Mouse (Mus musculus) kidney, postnatal 25 days (tissue): ENCODE measurements around the gene Rara.

Experiments used
- DNase-seq, 2 experiments: peaks; one replicate each; pipeline ENCODE4 v3.0.0; 2021; ENCODE audit warnings: mixed read lengths in 2 of 2

Gene Rara

DNA sequence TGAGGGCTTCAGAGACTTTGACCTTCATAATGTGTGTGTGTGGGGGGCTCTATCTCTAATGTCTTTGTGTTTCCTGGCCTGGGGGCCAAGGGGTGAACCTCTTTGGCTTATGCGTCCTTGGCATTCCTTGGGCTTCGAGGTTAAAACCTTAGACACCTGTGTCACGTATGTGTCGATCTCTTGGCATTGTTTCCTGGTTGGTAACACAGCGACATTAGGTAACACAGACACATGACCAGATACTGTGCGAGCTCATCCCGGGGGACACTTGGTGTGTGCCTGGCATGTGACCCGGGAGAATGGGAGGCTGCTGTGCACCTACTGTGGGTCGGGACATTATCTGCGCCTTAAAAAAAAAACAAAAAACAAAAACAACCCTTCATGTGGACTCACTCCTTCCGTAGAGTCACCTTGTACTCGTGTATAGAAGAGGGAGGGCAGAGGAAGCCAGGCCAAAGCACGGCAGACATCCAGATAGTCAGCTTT lies 26.3 kb downstream of the Rara start:
- peak in 1 of 2 experiments; percentile 6 for DNase-seq

DNA sequence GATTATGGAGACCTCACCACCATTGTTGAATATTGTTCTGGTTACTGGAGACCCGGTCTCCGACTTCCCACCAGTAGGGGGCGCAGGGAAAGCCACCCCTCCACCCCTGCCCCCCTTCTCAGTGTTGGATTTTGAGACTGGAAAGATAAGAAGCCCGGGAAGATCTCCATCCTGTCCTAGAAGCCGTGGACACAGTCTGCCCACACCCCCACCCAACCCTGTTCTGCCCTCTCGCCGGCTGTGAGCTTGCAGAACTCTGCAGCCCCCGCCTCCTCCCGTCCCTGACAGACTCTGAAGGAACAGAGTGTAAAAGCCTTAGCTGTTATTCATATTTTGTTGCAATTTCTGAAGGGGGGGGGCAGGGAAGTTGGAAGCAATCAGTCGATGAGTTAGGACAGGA lies 26.8 kb downstream of the Rara start:
- peak; percentile 90 to 91 for DNase-seq

DNA sequence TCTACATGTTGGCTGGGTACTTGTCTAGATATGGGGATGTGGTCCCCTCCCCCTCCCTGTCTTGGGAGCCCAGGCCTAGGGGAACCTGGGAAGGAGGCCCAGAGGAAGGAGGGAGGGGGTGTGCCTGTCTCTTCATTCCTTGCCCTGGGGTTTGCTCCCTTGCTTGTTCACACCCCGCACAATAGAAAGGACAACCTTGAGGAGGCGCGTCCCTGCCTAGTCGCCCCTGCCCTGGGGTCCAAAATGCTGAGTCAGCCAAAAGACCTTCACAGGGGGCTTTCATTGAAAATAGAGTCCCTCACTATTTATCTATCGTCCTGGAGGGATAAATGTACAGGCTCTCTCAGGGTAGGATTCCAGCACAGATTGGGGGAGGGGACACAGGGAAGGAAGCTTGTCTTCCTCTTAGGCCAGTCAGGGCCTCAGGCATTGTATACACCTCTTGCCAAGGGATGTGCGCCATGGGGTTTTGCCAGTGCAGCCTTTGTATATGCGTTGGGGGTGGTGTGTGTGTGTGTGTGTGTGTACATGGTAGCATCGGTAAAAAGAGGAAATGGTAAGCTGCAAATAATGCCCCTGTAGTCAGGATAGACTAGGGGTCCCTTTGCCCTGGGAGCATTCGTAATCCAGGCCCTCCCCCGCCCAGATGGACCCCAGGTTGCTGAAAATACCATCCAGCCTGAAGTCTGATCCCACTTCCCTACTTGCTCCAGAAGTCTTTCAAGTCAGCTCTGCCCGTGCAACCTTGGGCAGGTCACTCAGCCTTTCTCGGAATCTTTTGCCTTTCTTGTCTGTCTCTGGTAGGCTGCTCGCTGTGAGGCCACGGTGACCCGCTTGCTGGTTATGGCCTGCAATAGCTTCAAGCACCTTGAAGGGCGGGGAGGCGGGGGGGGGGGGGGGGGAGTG lies 27.4 kb downstream of the Rara start:
- peak; percentile 59 to 68 for DNase-seq

- DNase-seq = peak in 1 of 2 experiments; percentile 76
These were observed 28.2 kb downstream of the Rara start for GRCm38 (mm10) chr11:98955707-98956235.

DNA sequence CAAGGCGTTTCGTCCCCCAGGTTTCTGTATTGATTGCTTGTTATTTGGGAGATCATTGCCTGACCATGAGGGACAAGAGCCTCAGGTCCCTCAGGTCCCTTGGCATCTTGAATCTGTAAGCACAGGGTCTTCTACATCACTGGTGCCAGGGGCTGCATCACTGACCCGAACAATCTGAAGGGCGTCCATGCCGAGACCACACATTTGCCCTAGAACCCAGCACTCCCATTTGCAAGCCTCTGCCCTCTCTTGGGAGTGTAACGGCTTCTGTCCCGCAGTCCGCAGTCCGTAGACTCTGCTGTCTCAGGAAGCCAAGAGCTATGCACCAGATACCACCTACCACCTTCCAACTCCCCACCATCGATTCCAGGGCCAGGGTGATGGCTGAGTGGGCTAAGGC lies 28.7 kb downstream of the Rara start:
- DNase-seq = no peak

- peak; percentile 86 to 94 for DNase-seq
These were observed 32.1 kb downstream of the Rara start for GRCm38 (mm10) chr11:98959437-98960312.

- DNase-seq = peak; percentile 83 to 87
These were observed 32.8 kb downstream of the Rara start for GRCm38 (mm10) chr11:98960313-98960906.

DNA sequence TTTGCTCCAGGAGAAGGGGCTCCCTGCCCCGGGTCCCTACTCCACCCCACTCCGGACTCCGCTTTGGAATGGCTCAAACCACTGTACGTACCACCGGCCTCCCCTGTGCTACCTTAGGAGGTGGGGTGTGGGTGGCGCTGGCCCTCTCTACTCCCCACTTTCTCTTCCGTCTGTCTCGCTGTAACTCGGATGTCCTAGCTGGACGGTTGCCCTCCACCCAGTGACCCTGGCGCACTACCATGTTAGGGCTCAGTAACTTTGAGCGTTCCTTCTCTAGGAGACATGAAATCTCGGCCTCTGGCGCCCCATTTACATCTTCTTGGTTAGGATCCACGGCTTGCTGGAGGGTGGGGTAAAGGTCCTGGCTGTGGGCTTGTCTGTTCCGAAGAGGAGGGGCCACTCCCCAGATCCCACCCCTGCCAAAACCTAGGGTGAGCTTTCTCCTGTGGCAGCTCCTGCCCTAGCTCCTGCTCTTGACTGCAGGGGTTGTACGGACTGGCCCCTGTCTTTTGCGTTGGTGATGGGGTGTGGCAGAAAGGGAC lies 33.5 kb downstream of the Rara start:
- peak; percentile 67 to 74 for DNase-seq

DNA sequence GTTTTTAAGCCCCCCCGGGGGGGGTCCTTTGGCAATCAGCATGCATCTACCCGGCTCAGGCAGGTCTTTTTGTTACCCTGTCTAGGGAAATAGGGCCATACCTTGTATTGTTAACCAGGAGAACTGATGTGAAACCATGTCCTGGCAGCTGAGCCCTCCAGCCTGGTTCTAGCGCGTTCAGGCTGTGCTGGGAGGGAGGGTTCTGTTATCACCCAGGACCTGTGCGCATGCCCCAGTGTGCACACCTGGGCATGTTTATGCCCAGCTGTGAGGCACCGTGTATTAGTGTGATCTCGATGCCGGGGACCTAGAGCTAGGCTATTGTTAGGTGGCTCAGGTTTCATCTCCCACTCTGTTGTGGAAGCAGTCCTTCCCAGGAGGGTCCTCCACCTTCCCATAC lies 34.1 kb downstream of the Rara start:
- DNase-seq = peak in 1 of 2 experiments; percentile 45

- peak in 1 of 2 experiments; percentile 52 for DNase-seq
These were observed 34.9 kb downstream of the Rara start for GRCm38 (mm10) chr11:98962421-98963095.

GRCm38 (mm10) chr11:98963191-98964021 lies 35.8 kb downstream of the Rara start:
- peak; percentile 91 to 95 for DNase-seq

- DNase-seq = peak in 1 of 2 experiments; percentile 33
These were observed 36.6 kb downstream of the Rara start for GRCm38 (mm10) chr11:98964201-98964615.

DNA sequence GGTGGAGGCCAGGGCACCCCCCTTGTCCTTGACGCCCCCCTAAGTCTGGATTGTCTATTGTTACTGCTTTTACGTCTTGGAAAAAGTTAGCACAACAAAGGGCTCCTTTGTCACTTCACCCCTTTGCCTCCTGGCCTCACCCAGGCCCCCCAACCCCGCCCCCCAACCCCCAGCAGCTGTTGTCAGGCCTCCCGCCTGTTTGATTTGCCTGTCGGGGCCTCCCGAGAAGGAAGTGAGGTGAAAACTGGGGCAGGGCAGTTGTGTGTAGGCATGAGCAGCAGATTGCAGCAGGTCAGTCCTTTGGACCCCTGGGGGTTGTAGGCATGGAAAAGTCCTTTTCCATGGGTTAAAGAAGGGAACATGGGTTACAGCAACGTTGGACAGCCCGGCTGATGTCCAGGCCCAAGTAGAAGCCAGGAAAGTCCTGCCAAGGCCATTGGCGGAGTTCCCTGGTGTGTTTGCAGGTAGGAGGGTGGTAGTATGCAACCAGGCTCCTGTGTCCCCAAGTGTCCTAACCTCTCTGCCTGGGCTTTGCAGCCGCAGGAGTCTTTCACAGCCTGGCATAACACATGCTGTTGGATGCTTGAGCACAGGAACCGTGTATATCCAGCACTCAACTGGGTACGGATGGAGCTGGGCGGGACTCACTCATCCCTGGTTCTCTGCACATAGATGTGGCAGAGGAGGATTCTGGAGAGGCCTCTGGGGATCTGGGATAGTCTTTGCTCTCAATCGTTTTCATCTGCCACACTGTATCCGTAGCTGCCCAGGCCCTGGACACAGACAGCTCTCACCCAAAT lies 37.2 kb downstream of the Rara start:
- DNase-seq = peak in 1 of 2 experiments; percentile 73

GRCm38 (mm10) chr11:98965416-98966077 lies 37.9 kb downstream of the Rara start:
- DNase-seq = peak in 1 of 2 experiments; percentile 43

GRCm38 (mm10) chr11:98966499-98967141 lies 39.0 kb downstream of the Rara start:
- DNase-seq = peak in 1 of 2 experiments; percentile 82

- DNase-seq = peak in 1 of 2 experiments; percentile 39
These were observed 40.5 kb downstream of the Rara start for GRCm38 (mm10) chr11:98968079-98968478.

GRCm38 (mm10) chr11:98968716-98969495 lies 41.3 kb downstream of the Rara start:
- DNase-seq = peak in 1 of 2 experiments; percentile 50

- DNase-seq = peak in 1 of 2 experiments; percentile 70
These were observed 41.9 kb downstream of the Rara start for GRCm38 (mm10) chr11:98969496-98969927.
